Mouse (Mus musculus) E14TG2a.4 (cell line): ENCODE measurements at regions not wholly inside any gene's neighbourhood (a gene's known extent, or its start where the extent isn't known, plus 50 kb on each side); places are given as distances from the start of the nearest gene placed in this dataset.

ENCODE experiments used
- H3K27me3 ChIP-seq: 2 replicates; pipeline ENCODE4 v1.6.1; 2014; ENCODE audit warnings: low read length, control low read depth; ENCODE audit not compliant: insufficient read depth
- H3K36me3 ChIP-seq: 2 replicates; pipeline ENCODE4 v1.6.1; 2014; ENCODE audit warnings: low read length, control low read depth; ENCODE audit not compliant: insufficient read depth
- H3K4me1 ChIP-seq: replicated peaks from 2 replicates; pipeline ENCODE4 v1.6.1; 2014; ENCODE audit warnings: low read depth, low read length, control low read depth
- H3K4me3 ChIP-seq: replicated peaks from 2 replicates; pipeline ENCODE4 v1.5.1; 2014; ENCODE audit warnings: mild to moderate bottlenecking, low read length
- H3K9me3 ChIP-seq: 2 replicates; pipeline ENCODE4 v1.6.1; 2014; ENCODE audit warnings: low read length, control low read depth
- CTCF ChIP-seq: conservative IDR thresholded peaks from 2 replicates; pipeline ENCODE4 v1.5.1; 2014; ENCODE audit warnings: low read length
- NANOG ChIP-seq: IDR thresholded peaks from 2 replicates; pipeline ENCODE4 v1.6.1; 2014; ENCODE audit warnings: borderline replicate concordance, low read length, mixed read lengths
- POU5F1 ChIP-seq: IDR thresholded peaks from 2 replicates; pipeline ENCODE4 v1.6.1; 2014; ENCODE audit warnings: low read length, borderline replicate concordance

DNA sequence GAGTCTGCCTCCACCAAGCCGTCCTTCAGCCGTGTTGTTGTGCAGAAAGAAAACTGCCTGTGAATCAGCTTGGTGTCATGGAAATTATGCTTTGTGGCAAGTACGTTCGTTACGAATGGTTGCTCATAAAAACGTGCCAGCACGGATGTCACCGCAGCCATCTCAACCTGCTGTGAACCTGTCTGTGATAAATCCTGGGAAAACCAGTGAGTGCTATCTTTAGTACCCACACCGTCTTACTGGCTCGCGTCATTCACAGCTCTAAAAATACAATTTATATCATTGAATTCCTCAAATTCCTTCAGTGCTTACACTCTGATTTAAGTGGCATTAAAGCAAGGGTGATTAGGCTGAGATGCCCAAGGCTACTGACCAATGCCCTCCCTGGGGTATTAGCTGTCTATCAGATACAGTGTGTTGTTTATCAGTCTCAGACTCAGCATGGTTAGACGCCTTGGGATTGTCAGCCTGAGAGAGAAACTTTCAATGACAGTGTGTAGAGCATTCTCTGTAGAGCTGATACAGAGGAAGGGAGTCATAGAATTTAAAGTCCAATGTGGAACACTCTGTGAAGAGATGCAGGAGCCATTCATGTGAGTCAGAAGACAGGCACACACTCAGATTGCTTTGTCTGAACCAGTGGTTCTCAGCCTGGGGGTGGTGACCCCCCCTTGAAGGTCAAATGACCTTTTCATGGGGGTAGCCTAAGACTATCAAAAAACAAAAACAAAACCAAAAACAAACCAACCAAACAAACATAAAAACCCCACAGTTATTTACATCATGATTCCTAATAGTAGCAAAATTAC lies 96.2 kb upstream of the Myocd start:
- Histone ChIP-seq H3K36me3 (no peaks in the 10 kb centered on the region), H3K27me3 (no peaks in the 10 kb centered on the region), H3K4me3 (no peak overlapping the region), H3K4me1 (no peaks in the 10 kb centered on the region), H3K9me3 (no peaks in the 10 kb centered on the region)
- TF ChIP-seq POU5F1, result no peak
- no peak for TF ChIP-seq CTCF

DNA sequence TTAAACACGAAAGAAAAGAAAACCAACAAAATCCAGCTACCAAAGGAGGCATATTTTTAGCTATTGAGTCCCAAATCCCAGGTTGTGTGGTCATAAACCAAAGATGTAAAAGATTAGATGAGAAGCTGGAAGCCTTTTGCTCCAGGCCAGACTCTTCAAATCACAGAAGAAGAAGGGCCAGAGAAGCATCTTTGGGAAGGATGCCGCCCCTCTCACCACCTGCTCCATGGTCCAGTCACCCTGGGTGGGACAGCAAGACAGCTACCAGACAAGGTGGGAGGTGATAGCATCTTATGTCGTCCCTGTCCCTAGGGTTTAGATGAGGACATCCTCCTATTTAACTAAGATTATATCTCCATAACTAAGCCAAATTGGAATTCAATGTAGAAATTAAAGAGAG lies 95.1 kb upstream of the Myocd start:
- no peaks in the 10 kb centered on the region for H3K9me3 ChIP-seq
- no peak overlapping the region for H3K4me3 ChIP-seq
- H3K27me3 ChIP-seq, result no peaks in the 10 kb centered on the region
- no peak for TF ChIP-seq CTCF
- TF ChIP-seq POU5F1, result no peak
- TF ChIP-seq NANOG, result no peak
- no peaks in the 10 kb centered on the region for H3K36me3 ChIP-seq
- no peaks in the 10 kb centered on the region for H3K4me1 ChIP-seq

DNA sequence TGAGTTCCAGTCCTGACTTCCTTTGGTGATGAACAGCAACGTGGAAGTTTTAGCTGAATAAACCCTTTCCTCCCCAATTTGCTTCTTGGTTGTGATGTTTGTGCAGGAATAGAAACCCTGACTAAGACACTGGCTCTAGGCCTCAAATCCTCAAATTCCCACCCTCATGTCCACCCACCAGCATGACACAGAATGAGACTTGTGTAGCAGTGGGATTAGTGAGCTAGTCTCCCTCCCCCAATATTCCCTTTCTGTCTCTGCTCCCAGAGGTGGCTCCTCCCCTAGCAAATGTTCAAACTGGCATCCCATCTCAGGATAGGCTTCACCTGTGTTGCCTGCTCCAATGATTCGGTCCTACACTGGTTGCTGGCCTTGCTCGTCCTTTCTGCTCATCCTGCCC lies 94.1 kb upstream of the Myocd start:
- Histone ChIP-seq H3K36me3 (no peaks in the 10 kb centered on the region), H3K27me3 (no peaks in the 10 kb centered on the region), H3K4me1 (no peaks in the 10 kb centered on the region), H3K4me3 (no peak overlapping the region), H3K9me3 (no peaks in the 10 kb centered on the region)
- no peak for TF ChIP-seq NANOG
- TF ChIP-seq CTCF, result no peak
- no peak for TF ChIP-seq POU5F1

DNA sequence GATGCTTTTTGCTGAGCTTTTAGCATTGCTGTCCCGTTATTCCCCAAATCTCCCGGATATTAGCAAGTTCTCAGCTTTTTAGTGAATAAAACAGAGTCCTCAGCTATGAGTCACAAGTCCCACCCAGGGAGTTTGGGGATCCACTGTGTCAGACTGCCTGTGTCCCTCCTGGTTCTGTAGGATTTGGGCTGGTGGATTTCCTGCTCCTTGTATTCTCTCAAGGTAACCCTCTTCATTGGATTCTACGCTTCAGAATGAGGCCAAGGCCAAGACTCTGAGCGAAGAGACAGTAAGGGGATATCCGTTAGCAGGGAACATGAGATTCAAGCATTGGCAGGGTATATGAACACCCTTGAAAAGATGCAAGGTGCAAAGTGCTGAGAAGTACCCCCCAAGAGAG lies 90.9 kb upstream of the Myocd start:
- no peaks in the 10 kb centered on the region for H3K27me3 ChIP-seq
- no peak overlapping the region for H3K4me3 ChIP-seq
- no peaks in the 10 kb centered on the region for H3K9me3 ChIP-seq
- H3K36me3 ChIP-seq, result no peaks in the 10 kb centered on the region
- TF ChIP-seq POU5F1, result no peak
- TF ChIP-seq CTCF, result no peak
- TF ChIP-seq NANOG, result no peak
- H3K4me1 ChIP-seq, result no peaks in the 10 kb centered on the region

DNA sequence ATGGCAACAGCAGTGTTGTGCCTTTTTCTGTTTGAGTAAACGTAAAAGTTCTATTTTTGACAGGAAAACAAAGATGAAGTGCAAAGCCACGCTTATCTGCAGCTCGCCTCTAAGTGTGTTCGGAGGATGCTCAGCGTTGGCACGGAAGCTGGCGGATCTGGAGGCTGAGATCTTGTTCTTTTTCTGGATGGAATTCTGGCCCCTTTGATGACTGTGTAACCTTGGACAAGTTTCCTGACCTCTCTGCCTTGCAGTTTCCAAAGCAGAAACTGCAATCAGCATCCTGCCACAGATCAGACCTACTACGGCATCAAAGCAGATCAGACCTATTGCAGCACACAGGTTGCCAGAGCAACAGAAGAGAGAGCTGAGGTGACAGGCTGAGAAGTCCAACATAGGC lies 89.1 kb upstream of the Myocd start:
- Histone ChIP-seq H3K4me1 (no peaks in the 10 kb centered on the region), H3K4me3 (no peak overlapping the region), H3K36me3 (no peaks in the 10 kb centered on the region), H3K9me3 (no peaks in the 10 kb centered on the region), H3K27me3 (no peaks in the 10 kb centered on the region)
- no peak for TF ChIP-seq NANOG
- no peak for TF ChIP-seq CTCF
- no peak for TF ChIP-seq POU5F1

DNA sequence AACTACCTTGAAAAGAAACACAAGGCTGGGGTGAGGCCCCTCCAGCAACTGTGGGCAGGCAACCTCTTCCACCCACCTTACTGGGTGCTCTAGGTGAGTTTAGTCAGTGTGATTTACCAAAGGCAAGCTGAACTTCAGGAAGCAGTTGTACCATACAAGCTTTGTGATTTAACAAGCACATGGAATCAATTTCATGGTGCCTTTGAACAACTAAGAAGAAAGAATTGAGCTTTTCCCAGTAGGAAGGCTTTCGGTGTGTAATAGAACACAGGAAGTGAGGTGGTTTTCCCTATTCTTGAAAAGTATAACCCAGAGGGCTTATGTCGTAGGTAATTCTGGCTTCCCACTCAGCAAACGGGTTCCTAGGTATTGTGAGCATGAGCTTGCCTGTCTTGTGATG lies 82.7 kb upstream of the Myocd start:
- Histone ChIP-seq H3K4me3 (no peak overlapping the region), H3K9me3 (no peaks in the 10 kb centered on the region), H3K4me1 (no peaks in the 10 kb centered on the region), H3K27me3 (no peaks in the 10 kb centered on the region), H3K36me3 (no peaks in the 10 kb centered on the region)
- TF ChIP-seq NANOG (no peak), CTCF (no peak), POU5F1 (no peak)

DNA sequence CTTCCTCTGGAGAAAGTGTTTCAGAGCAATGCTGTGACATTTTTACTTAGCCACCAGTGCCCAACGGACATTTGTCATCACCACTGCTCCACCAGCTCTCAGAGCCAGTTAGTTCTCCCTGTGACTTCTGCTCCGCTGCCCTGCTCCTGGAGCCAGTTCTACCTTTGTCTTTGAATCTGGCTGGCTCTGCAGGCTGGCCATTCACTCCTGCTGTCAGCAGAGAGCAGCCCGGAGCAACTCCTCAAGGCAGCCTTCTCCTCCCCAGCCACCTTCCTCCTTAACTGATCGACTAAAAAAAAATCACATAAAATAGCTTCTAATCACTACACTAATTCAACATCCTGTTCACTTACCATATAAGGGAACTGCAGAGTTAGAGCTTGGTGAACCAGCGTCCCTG lies 79.2 kb upstream of the Myocd start:
- Histone ChIP-seq H3K9me3 (no peaks in the 10 kb centered on the region), H3K27me3 (no peaks in the 10 kb centered on the region), H3K4me3 (no peak overlapping the region), H3K4me1 (no peaks in the 10 kb centered on the region), H3K36me3 (no peaks in the 10 kb centered on the region)
- TF ChIP-seq POU5F1 (no peak), CTCF (no peak), NANOG (no peak)

DNA sequence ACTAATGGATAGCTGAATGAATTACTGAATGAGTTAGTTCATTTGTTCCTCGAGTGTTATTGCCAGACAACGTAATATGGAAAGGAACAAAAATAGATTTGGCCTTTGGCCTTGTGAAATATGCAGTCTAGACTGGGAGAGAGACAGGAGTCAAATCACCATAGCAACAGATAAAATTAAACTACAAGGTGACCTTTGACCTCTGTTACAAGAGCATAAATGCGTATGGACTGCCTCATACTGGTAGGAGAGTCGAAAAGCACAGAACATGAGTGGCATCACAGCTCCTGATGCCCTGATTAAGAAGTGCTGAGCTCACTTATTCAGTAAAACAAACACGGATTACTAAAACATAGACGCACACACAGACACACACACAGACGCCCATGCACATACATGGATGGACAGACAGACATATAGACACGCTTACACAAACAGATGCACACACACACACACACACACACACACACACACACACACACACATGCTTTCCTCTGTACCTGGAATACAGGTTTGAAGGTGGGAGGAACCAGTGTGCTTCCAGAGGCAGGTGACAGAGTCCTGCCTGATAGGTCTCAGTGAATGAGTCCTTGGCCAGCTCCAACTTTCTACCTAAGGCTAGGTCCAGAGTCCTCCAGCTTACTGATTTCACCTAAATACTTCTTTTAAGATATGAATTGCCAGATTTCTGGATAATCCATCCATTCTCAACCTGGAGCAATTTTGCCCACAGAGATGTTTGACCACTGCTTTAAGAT lies 72.1 kb upstream of the Myocd start:
- Histone ChIP-seq H3K27me3 (no peaks in the 10 kb centered on the region), H3K9me3 (no peaks in the 10 kb centered on the region), H3K4me3 (no peak overlapping the region), H3K4me1 (no peaks in the 10 kb centered on the region), H3K36me3 (no peaks in the 10 kb centered on the region)
- TF ChIP-seq CTCF (no peak), POU5F1 (no peak), NANOG (no peak)

DNA sequence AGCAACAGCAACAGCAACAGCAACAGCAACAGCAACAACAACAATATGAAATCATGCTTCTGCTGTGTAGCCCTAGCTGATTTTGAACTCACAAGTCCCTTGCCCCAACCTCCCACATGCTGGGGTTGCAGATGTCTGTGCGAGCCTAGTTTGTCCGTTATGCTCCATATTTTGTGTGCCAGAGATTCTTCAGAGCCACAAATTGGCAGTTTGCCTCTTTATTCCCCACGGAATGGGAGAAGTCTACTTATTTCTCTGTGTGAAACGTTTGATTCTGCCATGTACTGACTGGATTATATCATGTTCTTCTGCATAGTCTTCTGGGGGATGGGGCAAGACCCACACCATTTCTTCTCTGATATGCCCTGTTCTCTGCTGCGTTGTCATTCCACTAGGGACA lies 64.5 kb upstream of the Myocd start:
- TF ChIP-seq POU5F1 (no peak), CTCF (no peak), NANOG (no peak)
- Histone ChIP-seq H3K4me1 (no peaks in the 10 kb centered on the region), H3K36me3 (no peaks in the 10 kb centered on the region), H3K9me3 (no peaks in the 10 kb centered on the region), H3K27me3 (no peaks in the 10 kb centered on the region), H3K4me3 (no peak overlapping the region)
